Mouse (Mus musculus): ENCODE measurements around the gene Catspere2. TPM values are rescaled to one million over a fixed set of nuclear protein-coding genes. Genes with fewer than 3 reads are reported as not detected.
A peak's percentile ranks its signal among the peaks of the same experiment; 100 is the strongest.
"Not testable (repeated sequence)": the region's sequence is repeated elsewhere in the genome, so short reads cannot be mapped to it uniquely, and the experiment has no call there.

Gene Catspere2
- total RNA-seq (2021): not detected
- long read RNA-seq, experiment 1, partial matches to known transcripts: 0 of 1 reads
- long read RNA-seq, experiment 1, other reads (novel, unspliced or antisense): 1 of 1 reads
- long read RNA-seq, experiment 2, partial matches to known transcripts: 0 of 3 reads
- long read RNA-seq, experiment 2, other reads (novel, unspliced or antisense): 3 of 3 reads

DNA sequence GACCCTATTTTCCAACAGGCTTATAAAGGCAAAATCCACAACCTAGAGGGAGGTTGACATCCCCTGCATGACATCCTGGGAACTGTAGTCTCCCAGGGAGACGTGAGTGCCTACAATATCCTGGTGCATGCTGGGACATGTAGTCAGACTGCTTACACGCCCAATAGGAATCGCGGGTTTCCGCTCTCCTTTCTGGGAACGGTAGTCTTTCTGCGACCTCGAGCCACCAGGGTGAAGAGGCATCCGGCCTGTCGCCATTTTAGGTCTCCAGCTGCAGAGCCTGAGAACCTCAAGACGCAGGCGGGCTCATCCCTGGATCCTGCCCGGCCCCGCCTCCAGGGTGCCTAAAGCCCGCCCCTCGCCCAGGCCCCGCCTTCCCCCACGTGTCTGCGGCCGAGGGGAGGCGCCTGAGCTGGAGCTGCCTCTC, at the start of gene Catspere2:
Gene Catspere2, plus strand, starts transcription at position 400 of the 427 bp plus-strand sequence.
- peak; percentile 99 for DNase-seq

DNA sequence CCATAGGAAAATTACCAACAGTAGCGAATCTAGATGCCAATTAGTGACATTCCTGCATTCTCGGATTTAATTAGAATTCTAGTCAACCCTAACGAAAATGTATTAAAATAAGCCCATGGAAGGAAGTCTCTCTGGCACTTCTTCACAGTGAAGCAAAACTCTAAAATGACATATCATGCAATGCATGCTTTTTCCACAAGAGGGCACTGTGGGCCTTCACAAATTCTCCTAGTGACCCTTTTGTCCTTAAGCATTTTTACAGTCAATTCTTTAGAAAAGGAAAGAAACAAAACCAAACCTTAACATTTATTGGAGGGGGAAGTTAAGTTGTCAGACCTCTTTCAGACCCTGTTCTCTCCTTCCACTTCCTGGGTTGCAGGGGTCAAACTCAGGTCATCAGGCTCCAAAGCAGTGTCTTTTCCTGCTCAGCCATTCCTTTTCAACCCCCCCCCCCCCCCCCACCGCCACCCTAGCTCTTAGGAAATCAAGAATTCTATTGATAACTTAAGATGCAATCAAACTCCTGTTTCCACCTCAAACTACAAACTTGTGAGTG, 42.7 kb upstream of the Catspere2 start:
- DNase-seq: not testable (repeated sequence)

DNA sequence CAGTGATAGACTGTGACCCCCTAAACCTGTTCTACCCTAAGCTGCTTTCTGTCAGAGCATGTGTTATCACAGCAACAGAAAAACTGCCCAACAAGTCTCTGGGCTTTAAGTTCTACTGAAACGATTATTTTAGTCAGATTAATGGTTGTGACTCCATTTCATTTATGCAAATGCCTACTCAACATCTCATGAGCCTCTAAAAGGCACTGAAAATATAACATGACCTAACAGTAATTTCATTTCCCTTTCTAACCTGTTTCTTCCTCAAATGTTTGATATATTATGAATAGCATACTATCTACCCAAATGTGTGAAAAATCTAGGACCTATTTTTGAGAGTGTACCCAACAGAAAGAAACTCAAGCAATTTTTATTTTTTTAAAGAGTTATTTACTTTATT, 1.9 kb upstream of the Catspere2 start:
- DNase-seq: no peak

- not testable (repeated sequence) for DNase-seq
Observed at GRCm38 (mm10) chr1:177983582-177983981, 359 bp downstream of the Catspere2 start.

DNA sequence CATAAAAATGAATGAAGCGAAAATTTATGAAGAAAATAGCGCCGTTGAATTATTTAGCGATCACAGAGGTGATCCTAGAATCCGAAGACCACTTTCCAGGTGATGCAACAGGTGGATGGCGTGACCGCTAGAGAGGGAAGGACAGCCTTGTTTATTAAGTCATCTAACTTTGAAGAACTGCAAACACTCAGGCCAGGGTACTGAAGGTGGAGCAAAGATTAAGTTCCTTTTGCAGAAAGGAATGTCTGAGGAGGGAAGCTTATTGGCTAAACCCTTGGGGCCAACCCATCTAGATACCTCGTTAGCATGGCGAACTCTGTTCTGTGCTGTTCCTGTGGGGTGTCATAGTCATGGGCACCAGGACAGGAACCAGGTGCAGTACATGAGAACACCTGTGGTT, 983 bp downstream of the Catspere2 start:
- no peak for DNase-seq

DNA sequence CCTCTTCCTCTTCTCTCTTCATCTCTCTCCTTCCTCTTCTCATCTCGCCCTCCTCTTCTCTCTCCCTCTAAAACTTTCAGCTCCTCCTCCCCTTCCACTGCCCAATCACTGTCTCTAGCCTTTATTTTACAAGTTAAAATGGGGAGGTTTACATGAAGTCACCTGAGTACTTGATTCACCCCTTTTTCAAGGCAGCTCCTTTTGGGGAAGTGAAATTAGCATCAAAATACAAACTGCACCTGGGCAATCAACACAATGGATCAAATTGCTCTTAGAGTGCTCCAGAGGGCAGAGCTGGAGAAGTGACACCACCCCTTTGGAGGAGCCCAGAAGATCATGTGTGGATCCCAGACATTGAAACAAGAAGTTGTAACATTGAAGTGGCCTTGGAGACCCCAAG, 4.3 kb downstream of the Catspere2 start:
- not testable (repeated sequence) for DNase-seq

DNA sequence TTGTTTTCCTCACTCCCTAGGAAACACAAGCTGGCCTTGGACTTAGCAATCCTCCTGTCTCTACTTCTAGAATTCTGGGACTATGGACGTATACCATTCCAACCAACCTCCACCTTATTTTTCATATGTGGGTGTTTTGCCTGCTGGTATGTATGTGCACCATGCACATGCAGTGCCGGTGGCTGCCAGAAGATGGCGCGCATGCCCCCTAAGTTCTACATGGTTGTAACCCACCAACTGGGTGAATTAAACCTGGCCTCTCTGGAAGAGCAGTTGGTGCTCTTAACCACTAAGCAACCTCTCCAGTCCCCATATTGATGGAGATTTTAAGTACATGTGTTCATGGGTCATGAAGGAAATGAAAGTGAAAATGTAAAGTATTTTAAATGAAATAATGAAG, 89.6 kb downstream of the Catspere2 start:
- DNase-seq: not testable (repeated sequence)

- not testable (repeated sequence) for DNase-seq
Observed at GRCm38 (mm10) chr1:178097865-178098264, 114.6 kb downstream of the Catspere2 start.

DNA sequence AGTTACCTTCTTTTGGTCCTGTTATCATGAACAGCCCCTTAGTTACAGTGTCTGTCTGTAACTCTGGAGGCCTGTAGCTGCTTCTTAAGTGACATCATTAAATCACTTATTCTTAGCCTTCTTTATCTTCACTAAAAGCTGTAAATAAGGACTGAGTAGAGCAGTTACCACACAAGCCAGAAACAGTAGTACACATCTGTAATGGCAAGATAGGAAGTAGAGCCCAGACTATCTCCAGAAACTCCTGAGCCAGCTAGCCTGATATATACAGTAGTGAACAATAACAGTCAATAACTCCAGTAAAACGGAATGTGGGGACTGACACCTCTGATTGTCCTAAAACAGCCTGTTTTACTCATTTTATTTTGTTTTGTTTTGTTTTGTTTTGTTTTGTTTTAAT, 125.3 kb downstream of the Catspere2 start:
- DNase-seq: not testable (repeated sequence)

- not testable (repeated sequence) for DNase-seq
Observed at GRCm38 (mm10) chr1:178122236-178122635, 139.0 kb downstream of the Catspere2 start.

DNA sequence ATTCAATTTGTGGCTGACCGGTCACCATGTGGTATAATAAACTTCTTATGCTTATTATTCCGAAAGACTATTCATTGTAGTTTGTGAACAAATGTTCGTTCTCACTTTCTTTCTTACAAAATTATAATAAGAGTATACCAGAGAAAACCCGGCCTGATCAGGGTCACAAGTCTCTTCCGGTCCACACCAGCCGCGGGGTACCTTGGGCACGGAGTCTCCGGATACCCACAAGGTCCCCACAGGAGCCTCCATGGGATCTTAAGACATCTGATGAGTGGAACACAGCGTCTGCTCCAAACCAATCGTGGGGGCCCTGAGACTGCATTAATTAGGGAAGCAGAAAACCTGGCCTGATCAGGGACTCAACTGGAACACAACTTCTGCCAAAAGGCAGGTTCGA, 151.1 kb downstream of the Catspere2 start:
- no peak for DNase-seq

GRCm38 (mm10) chr1:178146513-178146912, 163.3 kb downstream of the Catspere2 start:
- DNase-seq: not testable (repeated sequence)

- not testable (repeated sequence) for DNase-seq
Observed at GRCm38 (mm10) chr1:178146915-178147314, 163.7 kb downstream of the Catspere2 start.

- no peak for DNase-seq
Observed at GRCm38 (mm10) chr1:178182251-178182650, 199.0 kb downstream of the Catspere2 start.

- DNase-seq: no peak
Observed at GRCm38 (mm10) chr1:178185591-178185990, 202.4 kb downstream of the Catspere2 start.

- DNase-seq: peak; percentile 98
Observed at GRCm38 (mm10) chr1:178187216-178187791, 204.1 kb downstream of the Catspere2 start, which contains the start of gene Desi2. TSS of gene Desi2 (plus strand) at chr1:178187417.

- not testable (repeated sequence) for DNase-seq
Observed at GRCm38 (mm10) chr1:178187810-178188209, 204.6 kb downstream of the Catspere2 start.

DNA sequence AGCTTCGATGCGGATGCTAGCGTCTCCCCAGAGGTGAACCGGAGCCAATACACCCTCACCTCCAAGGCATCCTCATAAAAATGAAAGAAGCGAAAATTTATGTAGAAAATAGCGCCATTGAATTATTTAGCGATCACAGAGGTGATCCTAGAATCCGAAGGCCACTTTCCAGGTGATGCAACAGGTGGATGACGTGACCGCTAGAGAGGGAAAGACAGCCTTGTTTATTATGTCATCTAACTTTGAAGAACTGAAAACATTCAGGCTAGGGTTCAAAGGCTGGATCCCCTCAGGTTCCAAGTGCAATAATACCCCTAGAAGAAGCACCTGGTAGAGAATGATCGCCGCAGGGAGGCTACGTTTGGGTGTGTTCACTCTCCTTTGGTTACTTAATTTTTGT, 205.2 kb downstream of the Catspere2 start:
- no peak for DNase-seq

DNA sequence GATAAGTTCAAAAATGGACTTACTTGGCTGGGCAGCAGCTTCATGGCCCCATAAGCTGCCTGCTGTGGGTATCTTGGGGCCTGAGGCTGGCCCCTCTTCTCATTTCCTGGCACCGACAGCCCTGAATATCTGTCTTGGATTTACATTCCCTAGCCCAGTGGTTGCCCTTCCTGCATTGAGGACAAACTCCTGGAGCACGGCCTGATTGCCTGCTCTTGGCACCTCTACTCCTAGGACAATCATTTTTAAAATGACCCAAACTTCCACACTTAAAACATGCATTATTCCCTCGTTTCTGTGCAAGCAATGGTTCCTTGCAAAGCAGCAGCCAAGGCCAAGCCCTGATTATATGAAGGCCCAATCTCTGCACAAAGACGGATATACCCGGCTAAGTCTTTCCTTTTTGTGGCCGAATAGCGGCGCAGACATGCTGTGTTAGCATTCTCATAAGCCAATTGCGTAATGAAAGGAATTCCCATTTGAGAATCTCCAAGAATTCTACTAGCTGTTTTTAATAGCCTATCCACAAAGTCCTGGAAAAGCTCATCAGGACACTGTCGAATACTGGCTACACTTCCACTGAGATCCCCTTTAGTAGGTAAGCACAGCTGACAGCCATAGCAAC, 222.6 kb downstream of the Catspere2 start:
- no peak for DNase-seq

- DNase-seq: not testable (repeated sequence)
Observed at GRCm38 (mm10) chr1:178207856-178208255, 224.6 kb downstream of the Catspere2 start.

GRCm38 (mm10) chr1:178209966-178210365, 226.7 kb downstream of the Catspere2 start:
- DNase-seq: no peak

DNA sequence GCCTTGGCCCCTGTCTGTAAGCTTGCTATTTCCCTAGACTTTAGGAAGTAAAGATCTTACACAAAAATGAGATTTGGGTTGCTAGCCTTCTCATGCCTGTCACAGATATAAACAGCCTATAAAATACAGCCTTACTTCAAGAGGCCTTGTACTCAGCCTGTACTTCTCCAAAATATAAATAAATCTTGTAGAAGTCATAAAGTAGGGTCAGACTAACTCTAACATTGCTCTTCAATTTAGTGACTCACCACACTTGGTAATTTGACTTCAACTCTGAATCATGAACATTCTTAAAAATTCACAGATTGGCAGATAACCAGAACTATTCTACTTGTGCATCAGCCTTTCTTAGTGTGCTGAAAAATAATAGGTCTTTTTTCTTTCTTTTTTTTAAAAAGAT, 233.9 kb downstream of the Catspere2 start:
- no peak for DNase-seq

GRCm38 (mm10) chr1:178218305-178218704, 235.1 kb downstream of the Catspere2 start:
- no peak for DNase-seq
